12 mouse cellular contexts compared by ENCODE assay signal in genomic region chr19:10278669-10279324, GRCm38 (mm10). TPM values are rescaled to one million over a fixed set of nuclear protein-coding genes. Genes with fewer than 3 reads are reported as not detected.
A peak's percentile ranks its signal among the peaks of the same experiment; 100 is the strongest.
DNase-seq lines count a peak whose midpoint lies in the region; ATAC-seq and TF ChIP-seq lines count a peak whose summit lies in the region.
"Had no signal": no experiment of that assay in that cellular context is flagged by ENCODE, and none has a peak within 500 bp of the region (broad histone marks: within the 10 kb centered on the region; RNA-seq: fewer than 3 reads in every experiment).

No protein-coding gene starts in this region.

- WGBS in kidney, postnatal 0 days, result 18% methylated on average over 6 of the region's 6 CpGs
- WGBS in forebrain, embryonic 13.5 days, result 25% methylated on average over 6 of the region's 6 CpGs

- no peak overlapping the region for H3K4me2 ChIP-seq in kidney, postnatal 0 days (ENCODE audit: low read length)
- H3K4me2 ChIP-seq in forebrain, embryonic 13.5 days, result no peak overlapping the region
- H3K4me2 ChIP-seq: heart, embryonic 11.5 days; liver, embryonic 13.5 days had no signal

- H3K9me3 ChIP-seq in kidney, postnatal 0 days (replicated peaks; ENCODE audit: low read length), result no peaks in the 10 kb centered on the region
- H3K9me3 ChIP-seq in forebrain, embryonic 13.5 days (replicated peaks), result no peaks in the 10 kb centered on the region
- H3K9me3 ChIP-seq: liver, embryonic 13.5 days had no signal

- H3K4me3 ChIP-seq in kidney, postnatal 0 days (replicated peaks; ENCODE audit: low read depth, low read length), result no peak overlapping the region
- no peak overlapping the region for H3K4me3 ChIP-seq in forebrain, embryonic 13.5 days
- H3K4me3 ChIP-seq: liver, embryonic 13.5 days had no signal

- peaks cover 35% of the 10 kb centered on the region for H3K4me1 ChIP-seq in kidney, postnatal 0 days (replicated peaks; ENCODE audit: insufficient read depth, low read length)
- peaks cover 43% of the 10 kb centered on the region for H3K4me1 ChIP-seq in forebrain, embryonic 13.5 days

- no peaks in the 10 kb centered on the region for H3K36me3 ChIP-seq in kidney, postnatal 0 days (ENCODE audit: insufficient read depth, low read length)
- no peaks in the 10 kb centered on the region for H3K36me3 ChIP-seq in forebrain, embryonic 13.5 days (ENCODE audit: poor library complexity, severe bottlenecking)
- H3K36me3 ChIP-seq: liver, embryonic 13.5 days had no signal

- peak overlapping the region; percentile 50; the same call in 1 of the 2 replicates for H3K27ac ChIP-seq in kidney, postnatal 0 days
- H3K27ac ChIP-seq in forebrain, embryonic 13.5 days, result 0 out of 2 replicates have a peak overlapping the region, but pooled peaks have one; percentile 83
- H3K27ac ChIP-seq: liver, embryonic 13.5 days had no signal

- DNase-seq in kidney, postnatal 0 days (ENCODE audit: low spot score), result no peak
- no peak for DNase-seq in kidney, adult 11 months
- DNase-seq in R1 (ENCODE audit: low read depth, low spot score) (peak; percentile 79), MN1 (ENCODE audit: low spot score) (no peak)
- peak; percentile 60 to 73 for DNase-seq in natural killer cell, adult 2 months (ENCODE audit: low spot score in 2 of 2)
- DNase-seq in thymus, postnatal 25 days, result no peak
- DNase-seq: cerebellum, adult 18-20 months; kidney, adult 9 months; liver, embryonic 13.5 days; right cerebral cortex, postnatal 25 days had no signal

- no peak for ATAC-seq in kidney, postnatal 0 days (replicated peaks; ENCODE audit: low FRiP score, low read depth)
- ATAC-seq in forebrain, embryonic 13.5 days, result peak; percentile 67

- TF ChIP-seq CTCF in kidney, postnatal 0 days (IDR thresholded peaks at IDR 0.05; ENCODE audit: low read depth), result no peak

- no peak overlapping the region for H3K9ac ChIP-seq in kidney, postnatal 0 days (ENCODE audit: low read depth, low read length)
- no peak overlapping the region for H3K9ac ChIP-seq in forebrain, embryonic 13.5 days
- H3K9ac ChIP-seq: liver, embryonic 13.5 days had no signal

- H3K27me3 ChIP-seq in kidney, postnatal 0 days (ENCODE audit: insufficient read depth, low read length), result no peaks in the 10 kb centered on the region
- peaks cover 15% of the 10 kb centered on the region for H3K27me3 ChIP-seq in forebrain, embryonic 13.5 days
- H3K27me3 ChIP-seq: liver, embryonic 13.5 days had no signal

RNA-seq across cellular contexts. Expression of gene Dagla, which starts 25.9 kb away (rescaled TPM):
- 2.0 and 2.2 TPM in 2 replicates for polyA plus RNA-seq in kidney, postnatal 0 days (2015; fragmentation: Nextera tagmentation; extraction: Ambion mirVana)
- 3.2 TPM in 2 replicates for polyA plus RNA-seq in forebrain, embryonic 13.5 days (2015; fragmentation: Nextera tagmentation; extraction: Ambion mirVana)

RNA-seq across cellular contexts. Expression of gene Myrf, which starts 38.2 kb away (rescaled TPM):
- polyA plus RNA-seq in kidney, postnatal 0 days (2015; fragmentation: Nextera tagmentation; extraction: Ambion mirVana), result 1.2 and 1.5 TPM in 2 replicates
- polyA plus RNA-seq in forebrain, embryonic 13.5 days (2015; fragmentation: Nextera tagmentation; extraction: Ambion mirVana), result 0.22 and 0.31 TPM in 2 replicates

Comparison
In these comparisons a context has a peak if more than half of its experiments do, and no peak if none do; other contexts are left out.
1. DNase-seq: peak in R1 (single experiment) and natural killer cell, adult 2 months (2 of 2); none in kidney, postnatal 0 days (single experiment), kidney, adult 11 months (single experiment), MN1 (single experiment) and thymus, postnatal 25 days (single experiment).